Mouse (Mus musculus) midbrain, postnatal 0 days (tissue): ENCODE measurements around the gene Fasn. TPM values are rescaled to one million over a fixed set of nuclear protein-coding genes. Genes with fewer than 3 reads are reported as not detected.
A peak's percentile ranks its signal among the peaks of the same experiment; 100 is the strongest.
"Not testable (repeated sequence)": the region's sequence is repeated elsewhere in the genome, so short reads cannot be mapped to it uniquely, and the experiment has no call there.

Source experiments
- ATAC-seq: fragments of 200-750 bp; cut with Nextera tagmentation; 2 replicates; pipeline ENCODE4 v1.8.0; 2017; ENCODE audit warnings: moderate number of reproducible peaks, mild to moderate bottlenecking, moderate TSS enrichment, moderate library complexity; ENCODE audit not compliant: low FRiP score
- DNase-seq: peaks from one replicate; pipeline ENCODE4 v3.0.0-alpha.2; 2015; ENCODE audit warnings: low spot score
- H3K27ac ChIP-seq: fragments of 300-500 bp; sonication (generic); 2 replicates; pipeline ENCODE4 v1.5.1; 2014; ENCODE audit warnings: low read depth, mild to moderate bottlenecking, low read length, mixed read lengths
- H3K27me3 ChIP-seq: fragments of 300-500 bp; sonication (generic); 2 replicates; pipeline ENCODE4 v1.6.1; 2014; ENCODE audit warnings: low read length, control low read depth, mixed read lengths; ENCODE audit not compliant: insufficient read depth
- H3K36me3 ChIP-seq: fragments of 300-500 bp; sonication (generic); 2 replicates; pipeline ENCODE4 v1.6.1; 2014; ENCODE audit warnings: low read length, control low read depth, mixed read lengths; ENCODE audit not compliant: insufficient read depth
- H3K4me1 ChIP-seq: fragments of 300-500 bp; sonication (generic); 2 replicates; pipeline ENCODE4 v1.6.1; 2014; ENCODE audit warnings: mild to moderate bottlenecking, control low read depth, antibody characterized with exemption, low read length, mixed read lengths; ENCODE audit not compliant: insufficient read depth
- H3K4me2 ChIP-seq: fragments of 300-500 bp; sonication (generic); 2 replicates; pipeline ENCODE4 v1.6.1; 2014; ENCODE audit warnings: low read depth, mild to moderate bottlenecking, low read length, mixed read lengths; ENCODE audit not compliant: poor library complexity, severe bottlenecking
- H3K4me3 ChIP-seq: fragments of 300-500 bp; sonication (generic); 2 replicates; pipeline ENCODE4 v1.5.1; 2014; ENCODE audit warnings: low read depth, mild to moderate bottlenecking, low read length, moderate library complexity
- H3K9ac ChIP-seq: fragments of 300-500 bp; sonication (generic); replicated peaks from 2 replicates; pipeline ENCODE4 v1.6.1; 2014; ENCODE audit warnings: mild to moderate bottlenecking, low read length, moderate library complexity, mixed read lengths; ENCODE audit not compliant: poor library complexity, severe bottlenecking
- H3K9me3 ChIP-seq: fragments of 300-500 bp; sonication (generic); 2 replicates; pipeline ENCODE4 v1.6.1; 2016; ENCODE audit warnings: low read length, control low read depth
- CTCF ChIP-seq: IDR thresholded peaks from 2 replicates; pipeline ENCODE4 v1.5.1; 2016; ENCODE audit warnings: antibody characterized with exemption, mild to moderate bottlenecking
- WGBS: fragments of 180-500 bp; shearing (Covaris S2); extraction: QIAGEN DNeasy Blood & Tissue Kit; methylation state at CpG from one replicate; pipeline ENCODE4 v1.1.7; 2014; 5-methylcytosine and 5-hydroxymethylcytosine counted together
- polyA plus RNA-seq: library from polyadenylated mRNA; unstranded; fragments of >200 nt; fragmentation: Nextera tagmentation; extraction: Ambion mirVana; gene quantifications from 2 replicates; pipeline ENCODE4 v1.2.1, GENCODE M21; 2015
- total RNA-seq: library from RNA; depleted of rRNA; stranded (reverse); fragments of >200 nt; gene quantifications from 2 replicates; pipeline ENCODE4 v1.2.3, GENCODE M21; 2014

Fasn gene
- total and polyA plus RNA-seq, 2 experiments from 2014 or later, result 76.0 to 488 TPM

GRCm38 (mm10) chr11:120775774-120776469 lies 48.4 kb downstream of the Fasn start:
- peak; percentile 93 for DNase-seq
- Histone ChIP-seq H3K4me3 (no peak overlapping the region), H3K27me3 (no peaks in the 10 kb centered on the region), H3K9me3 (no peaks in the 10 kb centered on the region), H3K36me3 (peaks cover 6% of the 10 kb centered on the region), H3K4me2 (no peak overlapping the region), H3K9ac (no peak overlapping the region), H3K27ac (no peak overlapping the region), H3K4me1 (no peaks in the 10 kb centered on the region)
- peak; percentile 81 for ATAC-seq
- peak; percentile 100 for TF ChIP-seq CTCF
- 25% methylated on average over 15 of the region's 15 CpGs for WGBS

GRCm38 (mm10) chr11:120773463-120774190 lies 50.7 kb downstream of the Fasn start:
- Histone ChIP-seq H3K9me3 (no peaks in the 10 kb centered on the region), H3K4me3 (no peak overlapping the region), H3K4me1 (no peaks in the 10 kb centered on the region), H3K36me3 (no peaks in the 10 kb centered on the region), H3K27ac (no peak overlapping the region), H3K27me3 (no peaks in the 10 kb centered on the region), H3K9ac (no peak overlapping the region), H3K4me2 (no peak overlapping the region)
- no peak for DNase-seq
- 89% methylated on average over 7 of the region's 7 CpGs for WGBS
- no peak for TF ChIP-seq CTCF
- no peak for ATAC-seq

GRCm38 (mm10) chr11:120772749-120773148 lies 51.6 kb downstream of the Fasn start:
- ATAC-seq, result no peak
- Histone ChIP-seq H3K4me3 (no peak overlapping the region), H3K36me3 (no peaks in the 10 kb centered on the region), H3K4me2 (no peak overlapping the region), H3K27me3 (no peaks in the 10 kb centered on the region), H3K4me1 (no peaks in the 10 kb centered on the region), H3K9ac (no peak overlapping the region), H3K27ac (no peak overlapping the region), H3K9me3 (no peaks in the 10 kb centered on the region)
- DNase-seq, result no peak
- no peak for TF ChIP-seq CTCF
- WGBS, result 74% methylated on average over 3 of the region's 3 CpGs

GRCm38 (mm10) chr11:120768206-120768605 lies 56.1 kb downstream of the Fasn start:
- no peaks in the 10 kb centered on the region for H3K27me3 ChIP-seq
- DNase-seq, result no peak
- WGBS, result 48% methylated on average over 1 of the region's 1 CpGs
- no peaks in the 10 kb centered on the region for H3K4me1 ChIP-seq
- no peak overlapping the region for H3K4me3 ChIP-seq
- no peaks in the 10 kb centered on the region for H3K36me3 ChIP-seq
- no peak for TF ChIP-seq CTCF
- no peak for ATAC-seq
- H3K9ac ChIP-seq, result no peak overlapping the region
- no peaks in the 10 kb centered on the region for H3K9me3 ChIP-seq
- H3K4me2 ChIP-seq, result no peak overlapping the region
- H3K27ac ChIP-seq, result no peak overlapping the region

GRCm38 (mm10) chr11:120767023-120767422 lies 57.3 kb downstream of the Fasn start:
- H3K9me3 ChIP-seq, H3K4me3 ChIP-seq, H3K4me1 ChIP-seq, ATAC-seq, H3K27me3 ChIP-seq, DNase-seq, H3K4me2 ChIP-seq, H3K27ac ChIP-seq, H3K9ac ChIP-seq, H3K36me3 ChIP-seq: not testable (repeated sequence)
- 65% methylated on average over 3 of the region's 7 CpGs for WGBS

- H3K4me3 ChIP-seq, H3K27me3 ChIP-seq, H3K9ac ChIP-seq, H3K36me3 ChIP-seq, H3K27ac ChIP-seq, H3K4me1 ChIP-seq, DNase-seq, H3K9me3 ChIP-seq, H3K4me2 ChIP-seq: not testable (repeated sequence)
- 14% methylated on average over 4 of the region's 23 CpGs for WGBS
- 0 out of 2 replicates have a peak, but pooled peaks have one; percentile 23 for ATAC-seq
Observed at GRCm38 (mm10) chr11:120763121-120763999, 61.0 kb downstream of the Fasn start.

GRCm38 (mm10) chr11:120762672-120763041 lies 61.7 kb downstream of the Fasn start, which contains the start of gene Hmga1b:
TSS of gene Hmga1b (plus strand) at chr11:120762794.
- ATAC-seq, DNase-seq, H3K27ac ChIP-seq, H3K27me3 ChIP-seq, H3K9ac ChIP-seq, H3K4me1 ChIP-seq, H3K4me3 ChIP-seq, H3K9me3 ChIP-seq, H3K4me2 ChIP-seq, H3K36me3 ChIP-seq: not testable (repeated sequence)
- 25% methylated on average over 14 of the region's 14 CpGs for WGBS
